Mouse (Mus musculus): ENCODE measurements around the gene Lpin1. TPM values are rescaled to one million over a fixed set of nuclear protein-coding genes. Genes with fewer than 3 reads are reported as not detected.

Gene Lpin1
- polyA plus RNA-seq, 1 experiment from 2014 or later, result 3.1 TPM

DNA sequence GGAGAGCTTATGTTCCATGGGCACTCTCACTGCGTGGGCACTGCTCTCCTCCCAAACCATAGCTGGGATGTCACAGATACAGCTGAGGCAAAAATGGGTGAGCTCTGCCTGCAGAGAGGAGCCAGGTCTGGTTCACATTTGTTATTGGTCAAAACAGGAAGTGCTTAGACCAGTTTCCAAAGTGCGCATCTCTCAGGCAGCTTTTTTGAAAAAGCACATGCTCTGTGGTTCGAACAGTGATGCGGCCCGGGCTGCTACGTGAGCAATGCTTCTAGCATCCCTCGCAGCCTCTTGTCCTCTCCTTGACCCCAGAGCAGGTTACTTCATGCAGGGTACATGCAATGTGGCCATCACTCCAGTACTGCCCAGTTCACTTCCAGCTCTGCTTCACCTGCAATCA lies 82.1 kb downstream of the Lpin1 start:
- no peak overlapping the region for H3K4me3 ChIP-seq (ENCODE audit: low read depth, low read length)
- WGBS, result 85% methylated on average over 7 of the region's 7 CpGs
- H3K27me3 ChIP-seq (replicated peaks; ENCODE audit: control insufficient read depth, insufficient read depth, low read length), result no peaks in the 10 kb centered on the region
- H3K4me1 ChIP-seq (replicated peaks; ENCODE audit: control insufficient read depth, insufficient read depth, low read length), result no peaks in the 10 kb centered on the region
- no peak overlapping the region for H3K9ac ChIP-seq (ENCODE audit: low read depth, low read length)
- ATAC-seq, result no peak
- TF ChIP-seq CTCF (IDR thresholded peaks at IDR 0.05; ENCODE audit: low read depth), result no peak
- H3K36me3 ChIP-seq (ENCODE audit: control insufficient read depth, insufficient read depth), result no peaks in the 10 kb centered on the region
- no peaks in the 10 kb centered on the region; the same call in 1 of the 2 replicates for H3K9me3 ChIP-seq (ENCODE audit: control insufficient read depth)
- no peak overlapping the region for H3K27ac ChIP-seq (ENCODE audit: low read depth, low read length)
- H3K4me2 ChIP-seq (replicated peaks; ENCODE audit: low read depth), result no peak overlapping the region

DNA sequence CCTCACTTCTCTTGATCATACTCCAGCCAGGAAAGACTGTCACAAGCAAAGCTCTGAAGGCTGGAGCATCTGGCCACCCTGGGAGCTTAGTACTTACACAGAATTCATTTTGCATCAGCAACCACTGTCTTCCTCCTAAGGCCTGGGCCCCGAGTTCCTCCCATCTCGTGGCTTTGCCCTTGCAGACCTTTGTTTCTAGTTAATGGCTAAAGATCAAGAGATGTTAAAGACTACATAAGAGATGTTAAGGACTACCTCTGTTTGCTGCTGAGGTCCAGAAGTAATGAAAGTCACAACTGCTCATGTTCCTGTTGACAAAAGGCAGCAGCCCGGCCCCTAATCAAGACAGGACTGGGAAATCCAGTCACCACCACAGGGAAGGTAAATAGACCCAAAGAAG lies 82.8 kb downstream of the Lpin1 start:
- no peak for ATAC-seq
- Histone ChIP-seq H3K27me3 (replicated peaks; ENCODE audit: control insufficient read depth, insufficient read depth, low read length) (no peaks in the 10 kb centered on the region), H3K4me3 (ENCODE audit: low read depth, low read length) (no peak overlapping the region), H3K9me3 (ENCODE audit: control insufficient read depth) (no peaks in the 10 kb centered on the region; the same call in 1 of the 2 replicates), H3K4me1 (replicated peaks; ENCODE audit: control insufficient read depth, insufficient read depth, low read length) (no peaks in the 10 kb centered on the region), H3K4me2 (replicated peaks; ENCODE audit: low read depth) (no peak overlapping the region), H3K27ac (ENCODE audit: low read depth, low read length) (no peak overlapping the region), H3K36me3 (ENCODE audit: control insufficient read depth, insufficient read depth) (no peaks in the 10 kb centered on the region), H3K9ac (ENCODE audit: low read depth, low read length) (no peak overlapping the region)
- TF ChIP-seq CTCF (IDR thresholded peaks at IDR 0.05; ENCODE audit: low read depth), result no peak
- 46% methylated on average over 3 of the region's 3 CpGs for WGBS

DNA sequence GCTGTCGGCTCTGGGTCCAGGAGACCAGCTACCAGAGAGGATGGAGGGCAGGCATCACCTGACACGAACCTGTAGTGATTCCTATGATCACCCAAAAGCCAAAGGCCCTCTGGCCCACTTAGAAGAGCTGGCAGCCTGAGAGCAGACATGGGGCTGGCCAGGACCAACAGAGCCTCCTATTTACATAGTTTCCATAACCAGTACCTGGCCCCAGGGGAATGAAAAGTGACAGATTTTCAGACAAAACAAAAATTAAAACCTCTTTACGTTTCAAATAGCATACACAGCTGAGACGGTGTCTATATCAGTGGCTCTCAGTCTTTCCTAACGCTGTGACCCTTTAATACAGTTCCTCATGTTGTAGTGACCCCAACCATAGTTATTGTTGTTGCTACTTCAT lies 83.9 kb downstream of the Lpin1 start:
- H3K36me3 ChIP-seq (ENCODE audit: control insufficient read depth, insufficient read depth), result no peaks in the 10 kb centered on the region
- no peak overlapping the region for H3K4me3 ChIP-seq (ENCODE audit: low read depth, low read length)
- H3K4me1 ChIP-seq (replicated peaks; ENCODE audit: control insufficient read depth, insufficient read depth, low read length), result no peaks in the 10 kb centered on the region
- 91% methylated on average over 5 of the region's 5 CpGs for WGBS
- H3K9ac ChIP-seq (ENCODE audit: low read depth, low read length), result no peak overlapping the region
- no peaks in the 10 kb centered on the region; the same call in 1 of the 2 replicates for H3K9me3 ChIP-seq (ENCODE audit: control insufficient read depth)
- H3K27me3 ChIP-seq (replicated peaks; ENCODE audit: control insufficient read depth, insufficient read depth, low read length), result no peaks in the 10 kb centered on the region
- no peak overlapping the region for H3K27ac ChIP-seq (ENCODE audit: low read depth, low read length)
- ATAC-seq, result no peak
- H3K4me2 ChIP-seq (replicated peaks; ENCODE audit: low read depth), result no peak overlapping the region
- no peak for TF ChIP-seq CTCF (IDR thresholded peaks at IDR 0.05; ENCODE audit: low read depth)

DNA sequence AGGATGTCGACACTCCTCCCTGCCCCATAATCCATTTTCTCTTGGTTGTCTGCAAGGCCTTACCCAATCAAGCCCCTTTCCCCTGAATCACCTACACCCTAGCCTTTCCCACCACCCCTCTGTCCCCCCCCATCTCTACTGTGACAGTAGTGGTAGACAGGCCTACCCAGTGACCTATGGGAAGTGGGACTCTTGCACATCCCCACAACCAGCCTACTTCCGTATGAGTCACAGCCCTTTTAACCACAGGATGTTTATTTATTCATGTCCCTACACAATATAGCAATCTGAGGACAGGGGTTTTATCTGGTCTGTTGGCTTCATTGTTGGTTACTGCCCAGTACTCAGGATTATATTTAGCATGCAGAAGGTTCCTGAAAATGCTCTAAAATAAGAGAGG lies 84.6 kb downstream of the Lpin1 start:
- no peak overlapping the region for H3K27ac ChIP-seq (ENCODE audit: low read depth, low read length)
- H3K36me3 ChIP-seq (ENCODE audit: control insufficient read depth, insufficient read depth), result no peaks in the 10 kb centered on the region
- no peak for ATAC-seq
- H3K27me3 ChIP-seq (replicated peaks; ENCODE audit: control insufficient read depth, insufficient read depth, low read length), result no peaks in the 10 kb centered on the region
- no peak overlapping the region for H3K4me2 ChIP-seq (replicated peaks; ENCODE audit: low read depth)
- TF ChIP-seq CTCF (IDR thresholded peaks at IDR 0.05; ENCODE audit: low read depth), result no peak
- H3K4me1 ChIP-seq (replicated peaks; ENCODE audit: control insufficient read depth, insufficient read depth, low read length), result no peaks in the 10 kb centered on the region
- 80% methylated on average over 2 of the region's 2 CpGs for WGBS
- no peak overlapping the region for H3K4me3 ChIP-seq (ENCODE audit: low read depth, low read length)
- no peak overlapping the region for H3K9ac ChIP-seq (ENCODE audit: low read depth, low read length)
- no peaks in the 10 kb centered on the region; the same call in 1 of the 2 replicates for H3K9me3 ChIP-seq (ENCODE audit: control insufficient read depth)

DNA sequence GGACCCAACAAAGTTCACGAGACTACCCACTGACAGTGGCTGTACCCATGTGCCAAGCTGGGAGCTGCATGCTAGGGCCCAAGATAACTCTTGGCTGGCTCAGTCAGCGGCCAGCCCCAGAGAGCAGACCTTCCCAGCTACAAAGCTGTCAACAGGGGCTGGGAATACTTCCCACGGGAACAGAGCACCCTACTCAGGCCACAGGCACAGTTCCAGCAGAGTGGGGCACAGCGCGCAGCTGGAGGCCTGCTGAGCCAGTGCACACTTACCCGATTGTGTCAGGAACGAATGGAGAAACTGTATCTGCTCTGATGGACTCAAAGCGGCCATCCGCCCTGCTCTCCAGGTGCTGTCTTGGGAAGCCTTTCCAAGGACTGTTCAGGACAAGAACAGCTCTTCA lies 95.6 kb downstream of the Lpin1 start:
- ATAC-seq, result no peak
- H3K9me3 ChIP-seq (ENCODE audit: control insufficient read depth), result no peaks in the 10 kb centered on the region
- H3K4me1 ChIP-seq (replicated peaks; ENCODE audit: control insufficient read depth, insufficient read depth, low read length), result no peaks in the 10 kb centered on the region
- H3K36me3 ChIP-seq (ENCODE audit: control insufficient read depth, insufficient read depth), result no peaks in the 10 kb centered on the region
- H3K9ac ChIP-seq (ENCODE audit: low read depth, low read length), result no peak overlapping the region
- H3K4me3 ChIP-seq (ENCODE audit: low read depth, low read length), result no peak overlapping the region
- H3K4me2 ChIP-seq (replicated peaks; ENCODE audit: low read depth), result no peak overlapping the region
- TF ChIP-seq CTCF (IDR thresholded peaks at IDR 0.05; ENCODE audit: low read depth), result no peak
- no peaks in the 10 kb centered on the region for H3K27me3 ChIP-seq (replicated peaks; ENCODE audit: control insufficient read depth, insufficient read depth, low read length)
- 84% methylated on average over 9 of the region's 9 CpGs for whole genome bisulfite sequencing
- no peak overlapping the region for H3K27ac ChIP-seq (ENCODE audit: low read depth, low read length)

DNA sequence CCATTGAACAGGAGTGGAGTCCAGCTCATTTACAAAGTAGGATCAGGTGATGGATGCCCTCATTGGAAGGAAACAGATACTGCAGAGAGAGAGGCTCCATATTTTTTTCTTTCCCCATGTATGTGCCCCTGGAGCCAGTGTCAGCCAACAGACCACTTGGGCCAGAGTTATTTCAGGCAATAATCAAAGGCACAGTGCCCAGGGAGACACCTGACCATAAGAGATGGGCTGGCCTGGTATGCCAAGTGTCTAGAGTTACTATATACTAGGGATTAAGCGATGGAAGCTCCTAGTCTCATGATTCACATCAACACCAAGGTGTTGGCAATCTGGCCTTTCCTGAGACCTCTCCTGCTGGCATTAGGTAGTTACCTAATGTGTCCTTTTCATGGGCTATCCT lies 97.8 kb downstream of the Lpin1 start:
- Histone ChIP-seq H3K27me3 (replicated peaks; ENCODE audit: control insufficient read depth, insufficient read depth, low read length) (no peaks in the 10 kb centered on the region), H3K36me3 (ENCODE audit: control insufficient read depth, insufficient read depth) (no peaks in the 10 kb centered on the region), H3K9ac (ENCODE audit: low read depth, low read length) (no peak overlapping the region), H3K4me1 (replicated peaks; ENCODE audit: control insufficient read depth, insufficient read depth, low read length) (no peaks in the 10 kb centered on the region), H3K27ac (ENCODE audit: low read depth, low read length) (no peak overlapping the region), H3K4me3 (ENCODE audit: low read depth, low read length) (no peak overlapping the region), H3K4me2 (replicated peaks; ENCODE audit: low read depth) (no peak overlapping the region), H3K9me3 (ENCODE audit: control insufficient read depth) (no peaks in the 10 kb centered on the region)
- 100% methylated on average over 1 of the region's 1 CpGs for WGBS
- TF ChIP-seq CTCF (IDR thresholded peaks at IDR 0.05; ENCODE audit: low read depth), result no peak
- ATAC-seq, result no peak
